Mouse (Mus musculus) thymus, adult 2 months (tissue): ENCODE data around the gene Dbn1.

Source experiments
- CTCF ChIP-seq: fragments of 200-500 bp; IDR thresholded peaks from 2 replicates; pipeline ENCODE4 v1.5.1; 2012; ENCODE audit warnings: mild to moderate bottlenecking, control low read depth, low read length, moderate library complexity, borderline replicate concordance; ENCODE audit not compliant: control insufficient read depth, poor library complexity, insufficient read depth; ENCODE audit errors: extremely low read depth
- POLR2A ChIP-seq: fragments of 200-500 bp; IDR thresholded peaks from 2 replicates; pipeline ENCODE4 v1.6.1; 2012; ENCODE audit warnings: mild to moderate bottlenecking, low read length, control low read depth, moderate library complexity; ENCODE audit not compliant: control insufficient read depth, poor library complexity, insufficient read depth; ENCODE audit errors: extremely low read depth

DNA sequence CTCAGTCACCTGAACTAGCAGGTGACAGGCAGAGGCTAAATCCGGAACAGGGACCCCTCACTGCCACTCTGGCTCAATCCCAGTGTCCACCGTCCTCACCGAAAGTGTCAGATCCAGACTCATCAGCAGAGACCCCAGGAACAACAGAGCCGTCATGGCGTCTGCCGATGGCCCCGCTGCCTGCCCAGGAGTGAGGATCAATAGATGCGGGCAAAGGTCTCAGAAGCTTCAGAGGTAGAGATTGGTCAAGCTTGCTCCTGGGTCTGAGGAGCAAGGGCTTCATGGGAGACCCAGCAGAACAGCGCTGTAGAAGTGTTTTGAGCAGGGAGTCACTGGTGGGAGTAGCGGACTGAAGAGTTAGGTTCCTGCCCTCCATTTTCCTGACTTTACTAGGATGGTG is 61.3 kb downstream of the Dbn1 start, which contains the start of gene F12:
- TF ChIP-seq CTCF (no peak), POLR2A (no peak)
